Mouse (Mus musculus) liver, embryonic 14.5 days (tissue): ENCODE results near the gene Bloc1s5. TPM values are rescaled to one million over a fixed set of nuclear protein-coding genes. Genes with fewer than 3 reads are reported as not detected.

Experiments used
- ATAC-seq: fragments of 200-750 bp; cut with Nextera tagmentation; 2 replicates; pipeline ENCODE4 v1.8.0; 2017; ENCODE audit warnings: moderate number of reproducible peaks, mild to moderate bottlenecking, moderate library complexity; ENCODE audit not compliant: insufficient read depth
- DNase-seq, 3 experiments: peaks; one replicate each; pipeline ENCODE4 v3.0.0-alpha.2; 2012 to 2013; ENCODE audit warnings: low read depth in 3 of 3, low spot score in 3 of 3
- H3K27ac ChIP-seq: fragments of 300-500 bp; sonication (generic); 2 replicates; pipeline ENCODE4 v1.5.1; 2014; ENCODE audit warnings: moderate library complexity, mild to moderate bottlenecking, control low read depth, inconsistent platforms
- H3K27me3 ChIP-seq: fragments of 300-500 bp; sonication (generic); 2 replicates; pipeline ENCODE4 v1.6.1; 2014; ENCODE audit warnings: mild to moderate bottlenecking, low read length, moderate library complexity; ENCODE audit not compliant: control insufficient read depth, insufficient read depth
- H3K36me3 ChIP-seq: fragments of 300-500 bp; sonication (generic); replicated peaks from 2 replicates; pipeline ENCODE4 v1.6.1; 2014; ENCODE audit warnings: low read depth; ENCODE audit not compliant: control insufficient read depth, insufficient read depth
- H3K4me1 ChIP-seq, 2 experiments: fragments of 200-500 bp in 1 of 2; fragments of 300-500 bp in 1 of 2; sonication (generic) in 1 of 2; replicated peaks; 2 replicates each; pipeline ENCODE4 v1.6.1; 2012 to 2014; ENCODE audit warnings: antibody characterized with exemption in 1 of 2, inconsistent platforms in 1 of 2, low read length in 1 of 2; ENCODE audit not compliant: control insufficient read depth in 2 of 2, insufficient read depth in 2 of 2
- H3K4me2 ChIP-seq: fragments of 300-500 bp; sonication (generic); 2 replicates; pipeline ENCODE4 v1.6.1; 2014; ENCODE audit warnings: low read depth, mild to moderate bottlenecking, control low read depth, moderate library complexity
- H3K4me3 ChIP-seq, 2 experiments: fragments of 200-500 bp in 1 of 2; fragments of 300-500 bp in 1 of 2; sonication (generic) in 1 of 2; 2 replicates each; pipeline ENCODE4 v1.5.1; 2012 to 2014; ENCODE audit warnings: low read depth in 2 of 2, low read length in 2 of 2, mild to moderate bottlenecking in 2 of 2, control low read depth in 1 of 2, inconsistent platforms in 1 of 2, moderate library complexity in 1 of 2; ENCODE audit not compliant: insufficient read depth in 1 of 2
- H3K9ac ChIP-seq: fragments of 300-500 bp; sonication (generic); replicated peaks from 2 replicates; pipeline ENCODE4 v1.6.1; 2014; ENCODE audit warnings: mild to moderate bottlenecking, control low read depth, moderate library complexity
- H3K9me3 ChIP-seq: fragments of 300-500 bp; sonication (generic); 2 replicates; pipeline ENCODE4 v1.6.1; 2016; ENCODE audit warnings: low read length, mixed read lengths; ENCODE audit not compliant: control insufficient read depth
- CTCF ChIP-seq: IDR thresholded peaks from 2 replicates; pipeline ENCODE4 v1.5.1; 2016; ENCODE audit warnings: antibody characterized with exemption, low read depth, control low read depth
- EP300 ChIP-seq: IDR thresholded peaks from 2 replicates; pipeline ENCODE4 v1.6.1; 2016; ENCODE audit warnings: antibody characterized with exemption, low read depth
- WGBS: fragments of 180-500 bp; shearing (Covaris S2); extraction: QIAGEN DNeasy Blood & Tissue Kit; methylation state at CpG from one replicate; pipeline ENCODE4 v1.1.7; 2014; ENCODE audit not compliant: insufficient replicate concordance; 5-methylcytosine and 5-hydroxymethylcytosine counted together
- polyA plus RNA-seq, 2 experiments: library from polyadenylated mRNA; depleted of rRNA in 1 of 2; stranded (reverse) in 1 of 2; unstranded in 1 of 2; fragments of >200 nt; fragmentation: Nextera tagmentation in 1 of 2; extraction: Ambion mirVana in 1 of 2; gene quantifications; 2 replicates each; pipeline versions ENCODE4 v1.2.1 to v1.2.3; 2012 to 2014

Gene Bloc1s5
- polyA plus RNA-seq, 2 experiments: 3.6 to 10.4 TPM

DNA sequence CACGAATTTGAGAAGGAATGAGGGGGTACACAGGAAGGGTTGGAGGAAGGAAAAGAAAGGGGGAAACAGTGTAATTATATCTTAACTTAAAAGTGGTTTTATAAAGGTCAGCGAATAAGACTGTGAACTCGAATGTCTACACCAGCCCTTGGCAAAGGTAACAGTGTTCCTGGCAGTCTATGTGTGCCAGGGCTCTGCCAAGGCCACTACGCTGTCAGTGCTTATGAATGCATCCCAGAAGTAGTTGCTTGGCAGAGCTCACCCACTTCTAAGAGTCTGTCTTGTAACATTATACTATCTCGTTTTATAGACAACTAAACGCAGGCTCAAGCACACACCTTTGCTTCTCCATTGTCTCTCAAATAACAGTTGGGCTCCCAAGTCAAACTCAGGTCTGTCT is 29.6 kb downstream of the Bloc1s5 start:
- Histone ChIP-seq H3K4me3 (no peak overlapping the region), H3K4me2 (no peak overlapping the region), H3K4me1 (peaks cover 0 to 7% of the 10 kb centered on the region in 2 experiments; a peak in 2 of 4 replicates), H3K36me3 (peaks cover 3% of the 10 kb centered on the region; the same call in 1 of the 2 replicates), H3K27ac (no peak overlapping the region), H3K9me3 (no peaks in the 10 kb centered on the region), H3K9ac (no peak overlapping the region), H3K27me3 (no peaks in the 10 kb centered on the region)
- 70% methylated on average over 6 of the region's 6 CpGs for WGBS
- DNase-seq: no peak
- no peak for ATAC-seq
- TF ChIP-seq CTCF: no peak
- no peak for TF ChIP-seq EP300

GRCm38 (mm10) chr13:38602966-38603365 is 31.9 kb downstream of the Bloc1s5 start:
- TF ChIP-seq CTCF: no peak
- TF ChIP-seq EP300: no peak
- Histone ChIP-seq H3K27ac (no peak overlapping the region), H3K9me3 (no peaks in the 10 kb centered on the region), H3K27me3 (no peaks in the 10 kb centered on the region), H3K36me3 (peaks cover 3% of the 10 kb centered on the region; the same call in 1 of the 2 replicates), H3K4me2 (no peak overlapping the region), H3K4me3 (no peak overlapping the region), H3K4me1 (peaks cover 0 to 7% of the 10 kb centered on the region in 2 experiments; a peak in 2 of 4 replicates), H3K9ac (no peak overlapping the region)
- 80% methylated on average over 13 of the region's 13 CpGs for WGBS
- no peak for DNase-seq
- no peak for ATAC-seq

- ATAC-seq: no peak
- Histone ChIP-seq H3K4me2 (no peak overlapping the region), H3K4me3 (no peak overlapping the region), H3K9ac (no peak overlapping the region), H3K27me3 (no peaks in the 10 kb centered on the region), H3K9me3 (no peaks in the 10 kb centered on the region), H3K36me3 (peaks cover 3% of the 10 kb centered on the region; the same call in 1 of the 2 replicates), H3K4me1 (peaks cover 0 to 7% of the 10 kb centered on the region in 2 experiments; a peak in 2 of 4 replicates), H3K27ac (no peak overlapping the region)
- TF ChIP-seq EP300 (no peak), CTCF (no peak)
- WGBS: 75% methylated on average over 17 of the region's 17 CpGs
- no peak for DNase-seq
Observed at GRCm38 (mm10) chr13:38602243-38602832, 32.6 kb downstream of the Bloc1s5 start.

- Histone ChIP-seq H3K4me2 (no peak overlapping the region), H3K9me3 (no peaks in the 10 kb centered on the region), H3K4me3 (no peak overlapping the region), H3K27ac (no peak overlapping the region), H3K36me3 (peaks cover 3% of the 10 kb centered on the region; the same call in 1 of the 2 replicates), H3K9ac (no peak overlapping the region), H3K4me1 (peaks cover 0 to 2% of the 10 kb centered on the region in 2 experiments; a peak in 1 of 4 replicates), H3K27me3 (no peaks in the 10 kb centered on the region)
- WGBS: 73% methylated on average over 11 of the region's 11 CpGs
- DNase-seq (no peak), ATAC-seq (no peak)
- TF ChIP-seq CTCF (no peak), EP300 (no peak)
Observed at GRCm38 (mm10) chr13:38600811-38601210, 34.1 kb downstream of the Bloc1s5 start.

- H3K4me1 ChIP-seq: peaks cover 0 to 2% of the 10 kb centered on the region in 2 experiments; a peak in 2 of 4 replicates
- no peak overlapping the region for H3K9ac ChIP-seq
- H3K27ac ChIP-seq: no peak overlapping the region
- no peak for DNase-seq
- no peaks in the 10 kb centered on the region for H3K27me3 ChIP-seq
- no peak for ATAC-seq
- no peak overlapping the region for H3K4me3 ChIP-seq
- TF ChIP-seq CTCF (no peak), EP300 (no peak)
- H3K36me3 ChIP-seq: no peaks in the 10 kb centered on the region
- WGBS: 66% methylated on average over 3 of the region's 3 CpGs
- no peaks in the 10 kb centered on the region for H3K9me3 ChIP-seq
- H3K4me2 ChIP-seq: no peak overlapping the region
Observed at GRCm38 (mm10) chr13:38597076-38597475, 37.8 kb downstream of the Bloc1s5 start.
